Mouse (Mus musculus) bone marrow macrophage, adult 2 months (primary cell): ENCODE results near the gene Bglap2. TPM values are rescaled to one million over a fixed set of nuclear protein-coding genes. Genes with fewer than 3 reads are reported as not detected.
A peak's percentile ranks its signal among the peaks of the same experiment; 100 is the strongest.

Experiments used
- H3K27ac ChIP-seq: 2 replicates; pipeline ENCODE4 v1.5.1; 2012; ENCODE audit warnings: low read depth, low read length; ENCODE audit not compliant: insufficient read depth
- H3K4me1 ChIP-seq: 2 replicates; pipeline ENCODE4 v1.6.1; 2012; ENCODE audit warnings: low read length; ENCODE audit not compliant: control insufficient read depth, insufficient read depth
- H3K4me3 ChIP-seq: 2 replicates; pipeline ENCODE4 v1.5.1; 2012; ENCODE audit warnings: mild to moderate bottlenecking, low read length, moderate library complexity; ENCODE audit not compliant: insufficient read depth
- CTCF ChIP-seq: IDR thresholded peaks from 2 replicates; pipeline ENCODE4 v1.5.1; 2012; ENCODE audit warnings: low read depth, mild to moderate bottlenecking, low read length, moderate library complexity
- POLR2A ChIP-seq: IDR thresholded peaks from 2 replicates; pipeline ENCODE4 v1.6.1; 2012; ENCODE audit warnings: mild to moderate bottlenecking, low read depth, low read length, borderline replicate concordance
- polyA plus RNA-seq: library from polyadenylated mRNA; stranded (reverse); fragments of >200 nt; gene quantifications from 2 replicates; pipeline ENCODE4 v1.2.4, GENCODE M21; 2012; ENCODE audit not compliant: missing spikeins, insufficient read depth, insufficient read length

Bglap2 gene
- polyA plus RNA-seq, 1 experiment: not detected

GRCm38 (mm10) chr3:88410645-88411031 is 32.1 kb upstream of the Bglap2 start:
- Histone ChIP-seq H3K4me3 (peak overlapping the region; percentile 79), H3K4me1 (peaks cover 20% of the 10 kb centered on the region), H3K27ac (peak overlapping the region; percentile 63)
- TF ChIP-seq CTCF (no peak), POLR2A (no peak)

DNA sequence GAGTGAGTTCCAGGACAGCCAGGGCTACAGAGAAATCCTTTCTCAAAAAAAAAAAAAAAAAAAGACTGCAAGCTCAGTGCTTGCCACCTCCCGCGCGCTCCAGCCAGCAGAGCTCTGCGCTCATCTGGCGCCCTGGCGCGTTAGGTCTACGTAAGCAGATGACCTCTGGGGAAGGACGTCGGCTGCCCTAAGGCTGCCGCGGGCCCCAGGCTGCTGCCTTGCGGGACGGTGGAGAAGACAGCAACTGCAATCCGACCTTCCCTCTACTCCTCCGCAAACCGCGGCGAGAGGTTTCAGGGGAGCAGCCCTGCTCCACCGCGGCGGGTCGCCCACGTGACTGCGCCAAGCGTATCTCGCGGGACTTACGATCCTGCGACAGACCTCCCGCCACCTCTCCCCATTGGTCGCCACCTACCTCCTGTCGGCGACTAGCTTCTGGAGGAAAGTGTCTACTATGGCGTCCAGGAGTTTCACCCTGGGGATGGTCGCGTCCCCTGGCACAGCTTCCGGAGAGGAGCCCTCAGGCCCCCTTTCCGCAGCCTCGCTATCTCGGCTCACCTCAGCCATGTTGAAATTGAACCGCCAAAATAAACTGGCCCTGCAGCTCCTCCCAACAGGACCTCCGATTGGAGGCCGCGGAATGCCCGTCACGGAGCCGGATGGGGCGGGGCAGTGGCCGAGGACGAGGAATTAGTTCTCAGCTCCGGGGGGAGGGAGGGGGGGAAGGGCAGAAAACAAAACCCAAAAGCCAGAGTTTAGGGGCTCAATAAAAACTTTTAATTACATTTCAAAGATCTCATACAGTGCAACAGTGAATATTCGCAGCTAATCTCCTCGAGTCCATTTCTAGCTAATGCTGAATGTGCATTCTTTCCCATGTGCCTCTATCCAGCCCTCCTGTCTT is 31.5 kb upstream of the Bglap2 start, which contains the start of gene Pmf1:
Gene Pmf1, minus strand, starts transcription at position 591 of the 904 bp plus-strand sequence.
- TF ChIP-seq CTCF: no peak
- TF ChIP-seq POLR2A: no peak
- H3K27ac ChIP-seq: peak within 1 kb of the TSS; percentile 91
- peak within 1 kb of the TSS; percentile 79 for H3K4me3 ChIP-seq
- peaks cover 20% of the 10 kb centered on the region for H3K4me1 ChIP-seq

DNA sequence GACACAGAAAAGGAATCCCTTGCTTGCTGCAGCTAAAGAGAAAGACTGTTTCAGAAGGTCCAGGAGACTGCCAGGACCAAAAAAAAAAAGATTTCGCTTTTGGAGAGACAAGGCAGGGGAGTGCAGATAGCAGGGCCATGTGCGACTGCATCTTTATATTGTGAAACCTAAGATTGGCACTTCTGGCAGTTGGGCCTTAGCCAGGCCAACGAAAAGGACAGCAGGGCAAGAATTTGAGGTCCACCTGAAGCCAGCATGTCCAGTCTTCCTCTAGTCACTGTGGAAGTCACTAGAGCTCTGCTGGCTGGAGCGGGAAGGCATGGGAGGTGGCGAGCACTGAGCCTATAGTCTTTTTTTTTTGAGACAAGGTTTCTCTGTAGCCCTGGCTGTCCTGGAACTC is 30.5 kb upstream of the Bglap2 start:
- Histone ChIP-seq H3K4me3 (peak overlapping the region; percentile 79), H3K27ac (peak overlapping the region; percentile 91), H3K4me1 (peaks cover 20% of the 10 kb centered on the region)
- no peak for TF ChIP-seq POLR2A
- no peak for TF ChIP-seq CTCF

GRCm38 (mm10) chr3:88407529-88407928 is 29.0 kb upstream of the Bglap2 start:
- no peak overlapping the region for H3K27ac ChIP-seq
- TF ChIP-seq POLR2A: no peak
- TF ChIP-seq CTCF: no peak
- H3K4me1 ChIP-seq: peaks cover 25% of the 10 kb centered on the region
- no peak overlapping the region for H3K4me3 ChIP-seq

DNA sequence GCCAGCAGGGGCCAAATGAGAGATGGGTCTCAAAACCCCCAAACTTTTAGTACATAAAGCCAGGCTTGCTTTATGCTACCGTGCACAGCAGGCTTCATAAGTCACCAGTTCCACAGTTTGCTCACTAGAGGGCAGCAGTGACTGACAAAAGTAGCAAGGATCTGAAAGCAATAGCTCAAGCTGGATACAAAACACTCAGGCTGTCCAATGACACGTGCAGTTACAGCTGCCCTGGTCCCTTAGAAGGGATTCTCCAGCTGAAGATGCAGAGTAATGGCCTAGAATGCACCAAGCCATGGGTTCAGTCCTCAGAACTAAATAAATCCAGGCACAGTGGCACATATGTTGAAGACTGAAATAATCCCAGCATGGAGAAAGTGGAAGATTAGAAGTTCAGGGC is 28.6 kb upstream of the Bglap2 start:
- H3K4me1 ChIP-seq: peaks cover 29% of the 10 kb centered on the region

DNA sequence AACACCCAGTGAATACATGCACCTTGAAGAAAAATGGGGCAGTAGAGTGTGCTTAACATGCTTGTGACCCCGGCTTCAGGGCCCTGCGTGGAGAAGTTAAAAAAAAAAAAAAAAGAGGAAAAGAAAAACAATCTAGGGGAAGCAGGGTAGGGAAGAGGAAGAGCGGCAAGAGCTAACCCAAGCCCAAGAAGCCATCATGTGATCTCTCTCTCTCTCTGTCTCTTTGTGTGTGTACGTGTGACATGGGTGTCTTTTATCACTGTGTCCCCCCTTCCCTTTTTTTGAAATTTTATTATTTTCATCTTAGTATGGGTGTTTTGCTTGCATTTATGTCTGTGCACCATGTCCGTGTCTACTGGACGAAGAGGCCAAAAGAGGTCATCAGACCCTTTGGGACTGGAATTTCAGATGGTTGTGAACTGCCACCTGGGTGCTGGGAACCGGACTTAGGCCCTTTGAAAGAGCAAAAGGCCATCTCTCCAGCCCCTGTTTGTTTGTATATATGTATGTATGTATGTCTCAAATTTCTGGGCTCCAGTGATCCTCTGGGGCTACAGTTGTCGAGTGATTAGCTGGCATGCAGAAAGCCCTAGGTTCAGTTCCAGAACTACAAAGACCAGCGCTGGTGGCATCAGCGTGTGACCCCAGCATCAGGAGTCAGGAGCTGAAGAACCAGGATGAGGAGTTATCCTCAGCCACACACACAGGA is 25.2 kb upstream of the Bglap2 start:
- peaks cover 19% of the 10 kb centered on the region for H3K4me1 ChIP-seq
- TF ChIP-seq POLR2A (no peak), CTCF (no peak)
- H3K27ac ChIP-seq: peak overlapping the region; percentile 82
- no peak overlapping the region for H3K4me3 ChIP-seq

More for the DNA sequence above, 28.6 kb upstream of the Bglap2 start:
- no peak overlapping the region for H3K4me3 ChIP-seq
- TF ChIP-seq CTCF: peak; percentile 48; the same call in 1 of the 2 replicates
- no peak for TF ChIP-seq POLR2A
- H3K27ac ChIP-seq: no peak overlapping the region

- H3K4me1 ChIP-seq: peaks cover 16% of the 10 kb centered on the region
- H3K27ac ChIP-seq: no peak overlapping the region
- TF ChIP-seq CTCF: no peak
- no peak for TF ChIP-seq POLR2A
- H3K4me3 ChIP-seq: no peak overlapping the region
Measured at GRCm38 (mm10) chr3:88398666-88399065, 20.2 kb upstream of the Bglap2 start.

- Histone ChIP-seq H3K4me1 (peaks cover 3% of the 10 kb centered on the region; the same call in 1 of the 2 replicates), H3K27ac (no peak overlapping the region), H3K4me3 (no peak overlapping the region)
- no peak for TF ChIP-seq POLR2A
- no peak for TF ChIP-seq CTCF
Measured at GRCm38 (mm10) chr3:88395742-88396141, 17.2 kb upstream of the Bglap2 start.

GRCm38 (mm10) chr3:88395288-88395687 is 16.8 kb upstream of the Bglap2 start:
- peaks cover 3% of the 10 kb centered on the region; the same call in 1 of the 2 replicates for H3K4me1 ChIP-seq
- TF ChIP-seq POLR2A: no peak
- no peak for TF ChIP-seq CTCF
- no peak overlapping the region for H3K4me3 ChIP-seq
- no peak overlapping the region for H3K27ac ChIP-seq

GRCm38 (mm10) chr3:88393776-88394375 is 15.4 kb upstream of the Bglap2 start:
- no peak overlapping the region for H3K27ac ChIP-seq
- TF ChIP-seq CTCF (no peak), POLR2A (no peak)
- peaks cover 3% of the 10 kb centered on the region; the same call in 1 of the 2 replicates for H3K4me1 ChIP-seq
- no peak overlapping the region for H3K4me3 ChIP-seq
